Mouse (Mus musculus): ENCODE results near the gene Rorb.

Gene Rorb

GRCm38 (mm10) chr19:19110793-19111427 lies at the start of gene Rorb:
Rorb (minus strand) TSS chr19:19111196.
- DNase-seq (ENCODE audit: low spot score in 2 of 2), result peak; percentile 44 to 66

GRCm38 (mm10) chr19:19148847-19149246 lies 37.9 kb upstream of the Rorb start:
- no peak for DNase-seq (ENCODE audit: low spot score in 2 of 2)

- no peak for DNase-seq (ENCODE audit: low spot score in 2 of 2)
Observed at GRCm38 (mm10) chr19:19144447-19144846, 33.5 kb upstream of the Rorb start.

GRCm38 (mm10) chr19:19136856-19137255 lies 25.9 kb upstream of the Rorb start:
- no peak for DNase-seq (ENCODE audit: low spot score in 2 of 2)

- DNase-seq (ENCODE audit: low spot score in 2 of 2), result no peak
Observed at GRCm38 (mm10) chr19:19135838-19136237, 24.8 kb upstream of the Rorb start.

- no peak for DNase-seq (ENCODE audit: low spot score in 2 of 2)
Observed at GRCm38 (mm10) chr19:19122324-19122723, 11.3 kb upstream of the Rorb start.

GRCm38 (mm10) chr19:19112180-19112579 lies 1.2 kb upstream of the Rorb start:
- DNase-seq (ENCODE audit: low spot score in 2 of 2), result no peak

- no peak for DNase-seq (ENCODE audit: low spot score in 2 of 2)
Observed at GRCm38 (mm10) chr19:19111428-19112170, 603 bp upstream of the Rorb start.

GRCm38 (mm10) chr19:19110011-19110768 lies 806 bp downstream of the Rorb start:
- peak in 1 of 2 experiments; percentile 5 for DNase-seq (ENCODE audit: low spot score in 2 of 2)

GRCm38 (mm10) chr19:19108596-19109381 lies 2.2 kb downstream of the Rorb start:
- no peak for DNase-seq (ENCODE audit: low spot score in 2 of 2)

GRCm38 (mm10) chr19:19104581-19104980 lies 6.4 kb downstream of the Rorb start:
- DNase-seq (ENCODE audit: low spot score in 2 of 2), result no peak

- no peak for DNase-seq (ENCODE audit: low spot score in 2 of 2)
Observed at GRCm38 (mm10) chr19:19097149-19097548, 13.8 kb downstream of the Rorb start.

- DNase-seq (ENCODE audit: low spot score in 2 of 2), result no peak
Observed at GRCm38 (mm10) chr19:19089427-19089826, 21.6 kb downstream of the Rorb start.

GRCm38 (mm10) chr19:19077880-19078279 lies 33.1 kb downstream of the Rorb start:
- no peak for DNase-seq (ENCODE audit: low spot score in 2 of 2)

GRCm38 (mm10) chr19:19074756-19075155 lies 36.2 kb downstream of the Rorb start:
- DNase-seq (ENCODE audit: low spot score in 2 of 2), result no peak

GRCm38 (mm10) chr19:19058710-19059398 lies 52.1 kb downstream of the Rorb start:
- DNase-seq (ENCODE audit: low spot score in 2 of 2), result no peak

GRCm38 (mm10) chr19:19058201-19058600 lies 52.8 kb downstream of the Rorb start:
- DNase-seq (ENCODE audit: low spot score in 2 of 2), result no peak

- no peak for DNase-seq (ENCODE audit: low spot score in 2 of 2)
Observed at GRCm38 (mm10) chr19:19043138-19043537, 67.9 kb downstream of the Rorb start.

- DNase-seq (ENCODE audit: low spot score in 2 of 2), result no peak
Observed at GRCm38 (mm10) chr19:19040800-19041199, 70.2 kb downstream of the Rorb start.

- no peak for DNase-seq (ENCODE audit: low spot score in 2 of 2)
Observed at GRCm38 (mm10) chr19:19034482-19035315, 76.3 kb downstream of the Rorb start.

All from heart, adult 9 months (tissue).